Mouse (Mus musculus) cerebellum, postnatal 14 days (tissue): ENCODE data around the gene Olfr1259.
"Not testable (repeated sequence)": the region's sequence is repeated elsewhere in the genome, so short reads cannot be mapped to it uniquely, and the experiment has no call there.

Experiments used
- DNase-seq, 2 experiments: peaks; one replicate each; pipeline ENCODE4 v3.0.0; 2021; ENCODE audit warnings: mixed read lengths in 2 of 2

Gene Olfr1259

DNA sequence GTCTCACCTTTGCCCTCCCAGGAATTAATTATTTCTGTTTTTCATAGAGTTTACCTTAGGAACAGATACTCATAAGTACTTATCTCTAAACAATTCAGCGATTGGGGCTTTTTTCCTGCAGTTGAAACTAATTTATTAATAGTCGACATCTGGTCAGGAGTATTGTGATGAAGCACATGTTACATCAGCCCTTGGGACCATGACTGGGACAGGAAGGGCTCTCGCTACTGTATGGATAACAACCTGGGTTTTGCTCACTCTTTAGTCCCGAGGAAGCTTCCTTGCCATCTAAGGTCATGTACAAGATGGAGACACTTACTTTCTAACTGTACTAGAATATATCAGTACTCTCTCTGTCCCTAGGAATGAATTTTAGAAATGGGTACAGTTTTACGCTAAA lies at the start of gene Olfr1259:
Gene Olfr1259 (minus strand): TSS at position 101 of the 400 bp plus-strand sequence.
- no peak for DNase-seq

DNA sequence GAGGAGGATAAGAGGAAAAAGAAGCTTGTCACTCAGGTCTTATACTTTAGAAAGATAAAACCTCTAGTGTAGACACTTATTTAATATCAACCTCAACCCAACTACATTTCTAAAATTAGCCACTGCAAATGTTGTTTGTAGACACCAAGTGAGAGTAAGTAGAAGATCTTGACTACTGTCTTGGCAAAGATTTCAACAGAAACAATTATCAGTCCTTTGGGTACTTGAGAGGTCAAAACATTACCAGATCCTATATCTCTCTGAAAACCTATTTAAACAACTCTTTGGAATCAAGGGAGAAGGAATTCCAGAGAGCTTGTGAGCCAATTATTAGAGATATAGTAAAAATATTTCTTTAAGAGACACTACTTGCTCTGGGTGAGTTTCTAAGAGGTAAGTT lies 42.5 kb upstream of the Olfr1259 start, which contains the start of gene Olfr1261:
Gene Olfr1261 (plus strand): TSS at position 301 of the 400 bp plus-strand sequence.
- no peak for DNase-seq

DNA sequence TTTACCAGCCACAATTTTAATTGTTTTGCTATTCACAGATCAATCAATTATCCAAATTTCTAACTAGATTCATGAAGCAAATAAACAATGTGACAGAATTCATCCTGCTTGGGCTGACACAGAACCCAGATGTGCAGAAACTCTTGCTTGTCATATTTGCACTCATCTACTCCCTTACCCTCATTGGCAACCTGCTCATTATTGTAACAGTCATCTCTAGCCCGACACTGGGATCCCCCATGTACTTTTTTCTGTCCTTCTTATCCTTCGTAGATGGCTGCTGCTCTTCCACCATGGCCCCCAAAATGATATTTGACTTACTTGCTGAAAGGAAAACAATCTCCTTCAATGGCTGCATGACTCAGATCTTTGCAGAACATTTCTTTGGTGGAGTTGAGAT lies 29.2 kb upstream of the Olfr1259 start:
- DNase-seq = no peak

DNA sequence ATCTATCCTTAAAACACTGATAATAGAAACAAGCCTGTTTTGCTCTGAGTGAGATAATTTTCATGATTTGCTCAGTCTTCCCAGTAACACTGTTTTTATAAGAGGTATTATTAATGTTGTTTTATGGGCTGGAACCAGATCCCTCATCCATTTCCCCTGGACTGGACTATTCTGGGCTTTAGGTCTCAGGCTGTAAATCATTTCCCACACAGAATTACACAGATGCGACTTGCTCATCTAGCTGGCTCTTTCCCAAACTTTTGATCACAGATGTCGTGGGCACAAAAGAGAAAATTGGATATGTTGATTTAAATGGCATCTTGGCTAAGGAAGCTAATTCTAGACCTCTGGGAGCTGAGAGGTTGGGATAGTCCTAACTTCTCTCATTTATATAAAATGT lies 25.7 kb upstream of the Olfr1259 start, which contains the start of gene Olfr1260:
Gene Olfr1260 (plus strand): TSS at position 157 of the 400 bp plus-strand sequence.
- peak in 1 of 2 experiments; percentile 0 for DNase-seq

DNA sequence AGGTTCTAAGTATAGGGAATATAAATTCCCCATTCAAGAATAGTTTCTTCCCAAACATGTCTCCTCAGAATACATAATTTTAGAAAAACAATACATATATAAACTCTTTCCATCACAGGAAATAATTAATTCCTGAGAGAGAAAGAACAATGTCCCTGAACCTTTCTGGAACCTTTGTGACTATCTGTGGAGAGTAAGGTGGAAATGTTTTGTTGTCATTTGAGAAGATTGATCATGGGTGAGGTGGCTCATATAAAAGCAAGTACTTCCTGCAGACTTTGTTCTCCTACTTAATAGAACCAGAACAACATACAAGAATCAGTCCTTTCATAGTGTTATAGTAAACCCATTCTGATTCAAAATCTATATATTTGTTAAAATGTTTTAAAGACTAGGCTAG lies 21.5 kb downstream of the Olfr1259 start, which contains the start of gene Olfr1258:
Gene Olfr1258 (plus strand): TSS at position 301 of the 400 bp plus-strand sequence.
- DNase-seq = no peak

DNA sequence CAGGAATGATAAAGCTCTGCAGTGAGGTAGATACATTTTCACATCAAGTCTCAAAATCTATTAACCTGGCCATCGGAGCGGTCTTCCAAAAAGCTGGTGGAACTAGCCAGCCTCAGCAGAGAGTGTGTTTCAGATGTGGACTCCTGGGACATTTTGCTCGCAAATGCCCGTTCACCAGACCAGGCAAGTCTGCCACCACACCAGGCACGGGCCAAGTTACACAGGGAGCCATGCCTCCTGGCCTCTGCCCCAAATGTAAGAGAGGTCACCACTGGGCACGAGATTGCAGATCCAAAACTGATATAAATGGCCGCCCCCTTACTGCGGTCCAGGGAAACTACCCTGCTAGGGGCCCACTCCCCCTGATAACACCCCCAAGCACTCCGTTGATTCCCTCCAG lies 35.8 kb downstream of the Olfr1259 start:
- not testable (repeated sequence) for DNase-seq
